Mouse (Mus musculus) layer of hippocampus, postnatal 10 days (tissue): ENCODE measurements around the gene Pitpnc1. TPM values are rescaled to one million over a fixed set of nuclear protein-coding genes. Genes with fewer than 3 reads are reported as not detected.

Source experiments
- DNase-seq, 2 experiments: peaks; one replicate each; pipeline ENCODE4 v3.0.0; 2021; ENCODE audit warnings: low spot score in 2 of 2
- total RNA-seq, 2 experiments: library from RNA; stranded (reverse); gene quantifications; 2 replicates each; pipeline ENCODE4 v1.2.3; 2021

Pitpnc1 gene
- total RNA-seq, 2 experiments from 2014 or later = 60.3 to 65.2 TPM

DNA sequence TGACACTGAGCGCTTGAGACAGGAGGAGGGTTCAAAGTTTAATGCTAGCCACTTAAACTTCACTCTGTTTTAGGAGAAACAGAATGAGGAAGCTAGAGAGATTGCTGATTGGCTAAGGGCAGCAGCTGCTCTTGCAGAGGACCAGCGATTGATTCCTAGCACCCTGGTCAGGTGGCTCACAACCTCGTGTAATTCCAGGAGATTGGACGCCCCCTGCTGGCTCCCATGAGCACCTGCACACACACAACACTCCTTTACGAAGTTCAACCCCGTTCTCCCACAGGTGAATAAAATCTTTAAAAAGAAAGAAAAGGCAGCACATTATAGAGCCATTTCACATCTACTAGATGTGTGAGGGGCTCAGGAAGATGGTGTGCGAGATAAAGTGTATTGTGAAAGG, 224.8 kb downstream of the Pitpnc1 start:
- DNase-seq = no peak

DNA sequence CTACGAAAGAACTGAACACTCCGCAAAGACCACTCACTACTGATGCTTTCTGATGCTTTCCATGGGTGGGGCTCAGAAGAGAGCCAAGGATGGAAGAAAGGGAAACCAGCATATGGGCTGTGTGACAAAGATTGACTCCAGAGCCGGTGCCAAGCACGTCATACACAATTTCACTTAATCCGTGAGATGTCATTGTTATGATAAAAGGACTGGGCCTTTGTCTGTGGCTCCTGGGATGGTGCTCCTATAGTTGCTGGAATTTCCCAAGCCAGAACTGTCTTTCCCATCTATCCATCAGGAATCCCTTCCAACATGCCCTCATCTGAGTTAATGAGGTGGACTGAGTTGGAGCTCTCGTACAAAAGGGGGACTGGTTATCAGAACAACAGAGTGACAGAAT, 227.4 kb downstream of the Pitpnc1 start:
- DNase-seq = no peak

DNA sequence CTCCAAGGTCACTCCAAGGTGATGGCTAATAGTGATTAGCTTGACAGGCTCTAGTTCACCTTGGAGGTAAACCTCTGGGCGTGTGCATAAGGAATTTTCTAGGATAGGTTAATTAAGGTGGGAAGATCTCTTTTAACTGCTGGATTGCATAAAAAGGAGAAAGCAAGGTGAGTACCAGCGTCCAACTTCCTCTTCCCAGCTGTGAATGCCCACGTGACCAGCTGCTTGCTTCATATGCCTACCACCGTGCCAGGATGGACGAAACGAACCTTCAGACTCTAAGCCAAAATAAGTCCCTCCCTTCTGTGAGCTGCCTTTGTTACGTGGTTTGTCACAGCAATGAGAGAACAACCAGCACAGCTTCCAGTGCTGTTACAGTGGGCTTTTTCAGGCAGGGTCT, 228.8 kb downstream of the Pitpnc1 start:
- no peak for DNase-seq

DNA sequence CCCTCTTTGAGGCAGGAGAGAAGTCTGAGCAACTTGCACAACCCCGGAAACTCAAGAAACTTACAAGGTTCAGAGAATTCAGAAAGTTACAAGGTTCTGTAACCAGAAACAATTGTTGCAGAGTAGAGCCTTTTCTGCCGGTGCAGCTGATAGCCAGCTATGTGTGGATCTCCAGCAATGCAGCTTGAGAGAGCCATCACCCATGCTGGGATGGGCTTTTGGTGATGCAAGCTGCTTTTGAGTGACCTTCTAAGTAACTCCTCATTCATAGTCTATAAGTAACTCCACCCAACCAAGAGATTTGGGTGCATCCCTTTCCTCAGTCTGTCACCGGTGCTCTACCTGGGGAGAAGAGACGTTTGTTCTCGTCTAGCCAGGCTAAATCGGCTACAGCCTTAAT, 232.0 kb downstream of the Pitpnc1 start:
- no peak for DNase-seq

DNA sequence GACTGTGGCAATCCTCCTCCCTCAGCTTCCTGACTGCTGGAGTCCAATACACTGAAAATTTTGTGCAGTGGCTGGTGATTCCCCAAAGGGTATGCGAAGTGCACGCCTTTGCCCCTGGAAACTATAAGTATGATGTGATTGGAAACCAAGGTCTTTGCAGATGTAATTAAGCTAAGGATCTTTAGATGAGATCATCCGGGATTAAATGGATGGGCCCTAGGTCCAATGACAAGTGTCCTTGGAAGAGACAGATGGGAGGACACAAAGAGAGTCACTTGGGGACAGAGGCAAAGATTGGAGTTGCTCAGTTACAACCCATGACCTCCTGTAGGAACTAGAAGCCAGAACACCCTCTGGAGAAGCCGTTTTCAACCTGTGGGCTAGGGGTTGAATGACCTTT, 233.0 kb downstream of the Pitpnc1 start:
- no peak for DNase-seq

DNA sequence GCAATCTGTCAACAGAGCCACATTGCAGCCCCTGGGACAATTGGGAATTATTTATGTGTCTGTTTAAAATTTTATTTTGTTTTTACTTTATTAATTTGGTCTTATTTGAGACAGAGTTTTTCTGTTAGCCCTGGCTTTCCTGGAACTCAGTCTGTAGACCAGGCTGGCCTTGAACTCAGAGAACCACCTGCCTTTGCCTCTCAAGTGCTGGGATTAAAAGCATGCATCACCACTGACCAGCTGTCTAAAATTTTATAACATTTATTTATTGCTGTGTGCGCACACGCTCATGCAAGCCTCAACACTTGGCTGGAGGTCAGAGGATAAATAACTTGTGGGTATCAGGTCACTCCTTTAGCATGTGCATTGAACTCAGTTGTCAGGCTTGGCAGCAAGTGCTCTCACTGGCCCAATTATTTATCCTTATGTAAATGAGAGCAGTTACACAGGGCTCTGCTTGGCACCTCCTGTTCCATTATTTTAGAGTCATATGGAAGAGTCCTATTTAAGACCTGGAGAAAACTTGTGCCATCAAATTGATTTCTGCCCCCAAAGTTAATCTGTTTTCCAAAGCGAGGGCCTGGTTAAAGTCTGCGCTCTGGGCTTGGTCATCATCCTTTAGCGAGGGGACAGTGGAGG, 237.1 kb downstream of the Pitpnc1 start:
- no peak for DNase-seq

DNA sequence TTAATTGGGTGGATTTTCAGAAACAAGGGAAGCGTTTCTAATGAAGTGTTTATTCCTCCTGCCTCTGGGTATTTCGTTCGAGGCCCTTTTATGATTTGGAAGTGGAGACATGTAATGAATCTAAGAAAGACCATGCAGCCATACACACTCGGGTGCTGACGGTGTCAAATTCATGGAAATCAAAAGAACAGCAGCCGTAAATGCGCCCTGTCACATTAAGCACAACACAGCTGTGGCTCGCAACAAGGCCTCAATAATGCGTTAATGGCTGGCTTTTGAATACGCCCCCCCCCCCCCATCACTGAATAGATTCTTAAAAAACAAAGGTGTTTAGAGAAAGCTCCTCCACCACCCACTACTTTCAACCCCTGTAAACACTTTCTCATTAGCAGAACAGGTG, 240.4 kb downstream of the Pitpnc1 start:
- no peak for DNase-seq

DNA sequence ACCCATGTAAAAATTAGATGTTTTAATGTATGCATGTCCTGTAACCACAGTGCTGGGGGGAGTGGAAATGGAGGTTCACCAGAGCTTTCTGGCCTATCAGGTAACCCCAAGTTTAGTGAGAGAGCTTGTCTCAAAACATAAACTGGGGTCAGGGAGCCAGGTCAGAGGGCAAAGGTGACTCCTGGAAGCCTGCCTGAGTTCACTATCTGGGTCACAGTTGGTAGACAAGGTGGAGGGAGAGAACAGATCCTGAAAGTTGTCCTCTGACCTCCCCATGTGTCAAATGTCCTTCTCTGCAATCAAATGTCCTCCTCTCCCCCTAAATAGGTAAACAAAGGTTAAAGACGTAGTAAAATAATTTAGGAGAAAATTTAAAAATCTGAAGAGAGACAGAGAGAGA, 244.1 kb downstream of the Pitpnc1 start:
- DNase-seq = no peak

DNA sequence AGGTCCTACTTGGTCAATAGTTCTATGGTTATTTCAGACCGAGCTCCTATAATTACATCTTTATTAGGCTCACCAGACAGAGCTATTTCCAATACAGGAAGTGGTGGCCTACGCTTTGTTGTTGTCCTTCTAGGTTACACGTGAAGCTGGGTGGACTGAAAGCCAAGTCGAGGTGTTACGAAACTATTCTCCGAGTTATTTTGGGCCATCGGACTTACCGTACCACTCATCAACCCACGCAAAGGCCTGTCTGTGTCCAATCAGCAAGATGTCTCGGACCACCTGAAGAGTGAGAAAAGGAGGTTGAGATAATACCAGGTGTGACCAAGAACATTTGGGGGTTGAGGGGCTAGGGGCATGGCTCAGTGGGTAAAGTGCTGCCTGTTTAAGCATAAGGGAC, 244.5 kb downstream of the Pitpnc1 start:
- DNase-seq = no peak

DNA sequence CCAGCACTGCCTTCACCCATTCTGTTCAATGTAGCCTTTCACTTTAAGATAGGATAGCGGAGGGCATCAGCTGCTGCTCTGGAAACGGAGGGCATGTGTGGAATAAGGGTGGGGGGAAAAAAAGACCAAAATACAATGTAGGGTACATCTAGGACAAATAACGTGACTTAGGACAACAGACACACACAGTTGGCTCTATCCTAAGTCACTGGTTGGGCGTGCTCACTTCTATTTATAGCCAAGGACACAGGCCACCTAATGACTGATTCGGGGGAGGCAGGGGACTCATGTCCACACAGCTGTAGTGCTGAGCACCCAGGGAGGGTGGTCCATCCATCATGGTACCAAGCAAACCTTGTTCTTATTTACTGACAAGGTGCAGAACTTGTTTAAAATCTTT, 245.2 kb downstream of the Pitpnc1 start:
- DNase-seq = no peak

DNA sequence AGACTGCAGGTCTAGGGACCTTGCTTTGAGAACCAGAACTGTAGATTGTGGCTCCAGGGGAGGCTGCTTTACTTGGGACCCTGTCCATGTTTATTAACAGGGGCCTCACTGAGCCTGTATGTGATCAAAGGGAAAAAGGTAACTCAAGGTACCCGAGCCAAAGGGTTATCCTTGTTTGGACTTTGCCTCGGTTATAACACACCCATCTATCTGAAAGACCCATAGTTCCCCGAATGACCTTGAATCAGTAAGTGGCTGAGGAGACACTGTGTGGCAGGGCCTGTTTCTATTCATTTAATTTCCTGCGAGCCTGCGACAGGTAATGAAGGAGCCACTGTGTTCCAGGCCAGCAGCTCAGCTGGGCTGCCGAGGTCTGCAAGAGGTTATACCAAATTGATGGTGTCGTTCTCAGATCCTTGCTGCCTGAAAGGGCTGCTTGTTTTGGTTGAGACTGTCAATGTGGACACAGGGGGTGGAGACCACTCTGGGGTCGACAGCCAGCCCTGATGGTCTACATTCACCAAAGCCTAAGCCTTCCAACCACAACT, 246.8 kb downstream of the Pitpnc1 start:
- DNase-seq = no peak

DNA sequence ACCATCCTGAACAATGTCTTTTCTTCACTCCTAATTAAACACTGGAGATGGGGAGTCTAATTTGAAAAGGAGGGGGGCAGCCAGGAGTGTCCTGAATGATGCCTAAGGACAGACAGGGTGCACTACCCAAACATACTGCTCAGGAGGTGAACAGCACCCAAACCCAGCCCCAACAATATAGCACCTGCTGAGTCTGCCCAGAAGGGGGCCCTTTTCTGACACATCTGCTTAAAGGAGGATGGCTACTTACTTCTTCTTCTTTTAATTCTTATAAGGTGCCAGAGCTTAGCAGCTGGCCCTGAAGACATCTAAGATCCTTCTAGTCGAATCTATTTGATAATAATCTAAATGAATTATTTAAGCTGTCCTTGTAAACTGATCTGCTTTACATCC, 247.3 kb downstream of the Pitpnc1 start:
- DNase-seq = no peak

DNA sequence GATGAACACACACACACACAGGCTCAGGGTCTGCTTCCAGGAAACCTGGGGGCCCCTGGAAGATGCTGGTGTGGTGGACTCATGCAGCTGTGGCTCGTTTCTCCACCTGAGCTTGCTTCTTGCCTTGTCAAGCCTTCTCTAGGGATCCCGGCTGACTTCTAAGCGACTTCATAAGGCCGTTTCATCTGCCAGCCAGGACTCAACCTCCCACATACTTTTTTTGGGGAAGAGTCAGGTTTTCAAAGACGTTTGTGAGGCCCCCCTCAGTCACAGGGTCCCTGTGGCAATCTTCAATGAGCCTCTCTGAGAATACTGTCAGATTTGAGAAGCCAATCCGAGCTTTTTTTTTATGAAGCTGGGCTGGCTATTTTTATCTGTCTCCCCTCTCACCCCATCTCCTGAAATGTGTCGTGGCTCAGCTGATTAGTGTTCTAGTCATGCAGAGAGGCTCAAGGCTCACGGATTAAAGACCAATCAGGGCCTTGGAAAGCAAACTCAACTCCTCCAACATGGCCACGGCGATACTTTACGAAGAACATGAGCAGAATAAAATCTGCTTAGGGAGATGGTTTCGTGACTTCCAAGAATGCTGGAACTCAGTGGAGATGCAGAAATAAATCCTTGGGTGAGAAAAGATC, 247.8 kb downstream of the Pitpnc1 start:
- no peak for DNase-seq

DNA sequence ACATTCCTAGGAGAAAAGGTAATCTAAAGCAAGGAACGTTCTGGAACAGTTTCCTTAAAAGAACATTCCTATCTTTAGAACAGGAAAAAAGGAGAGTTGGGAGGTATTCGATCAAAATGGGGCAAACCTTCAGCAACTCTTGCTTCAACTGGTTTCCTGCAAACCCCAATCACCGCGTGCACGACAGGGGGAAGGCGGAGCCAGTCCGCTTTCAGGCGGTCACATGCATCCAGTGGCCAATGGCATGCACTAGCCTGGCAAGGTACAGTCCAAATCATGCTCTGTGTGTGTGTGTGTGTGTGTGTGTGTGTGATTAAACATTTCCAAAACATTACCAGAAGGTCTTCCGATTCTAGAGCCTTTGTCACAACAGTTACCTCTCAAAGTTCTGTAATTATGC, 255.4 kb downstream of the Pitpnc1 start:
- no peak for DNase-seq

DNA sequence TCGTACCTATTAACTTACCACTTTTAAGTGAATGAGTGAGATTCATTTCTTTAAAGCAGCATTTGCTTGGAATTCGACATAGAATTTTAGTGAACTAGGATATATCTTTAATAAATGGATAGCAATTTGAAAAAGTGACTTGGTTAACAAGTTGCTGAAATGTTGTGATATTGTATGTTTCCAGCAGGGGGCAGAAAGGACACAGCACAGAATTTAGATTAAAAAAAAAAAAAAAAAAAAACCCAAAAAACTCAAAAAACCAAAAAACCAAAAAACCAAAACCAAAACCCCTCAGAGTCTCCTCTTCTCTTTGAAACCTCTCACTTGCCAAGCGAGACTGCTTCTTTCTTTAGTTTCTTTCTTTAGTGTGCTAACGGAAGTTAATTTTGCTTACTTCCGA, 256.8 kb downstream of the Pitpnc1 start:
- DNase-seq = no peak

DNA sequence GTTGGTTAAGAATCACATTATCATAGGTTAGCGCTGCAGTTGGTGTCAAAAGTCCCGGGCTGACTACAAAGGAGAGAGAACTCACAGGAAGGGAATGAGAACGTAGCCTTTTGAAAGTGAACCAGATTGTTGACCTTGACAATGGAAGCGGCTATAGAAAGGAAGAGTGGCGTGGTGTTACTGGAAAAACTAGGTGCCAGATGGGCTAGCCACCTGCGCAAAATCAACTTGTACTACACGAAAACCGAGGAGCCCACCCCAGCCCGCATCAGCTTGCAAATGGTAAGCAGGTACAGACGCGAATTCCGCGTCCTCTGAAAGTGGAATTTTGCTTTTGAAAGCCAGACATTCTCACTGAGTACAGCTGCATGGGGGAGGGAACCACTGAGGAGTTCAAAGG, 260.7 kb downstream of the Pitpnc1 start:
- no peak for DNase-seq

DNA sequence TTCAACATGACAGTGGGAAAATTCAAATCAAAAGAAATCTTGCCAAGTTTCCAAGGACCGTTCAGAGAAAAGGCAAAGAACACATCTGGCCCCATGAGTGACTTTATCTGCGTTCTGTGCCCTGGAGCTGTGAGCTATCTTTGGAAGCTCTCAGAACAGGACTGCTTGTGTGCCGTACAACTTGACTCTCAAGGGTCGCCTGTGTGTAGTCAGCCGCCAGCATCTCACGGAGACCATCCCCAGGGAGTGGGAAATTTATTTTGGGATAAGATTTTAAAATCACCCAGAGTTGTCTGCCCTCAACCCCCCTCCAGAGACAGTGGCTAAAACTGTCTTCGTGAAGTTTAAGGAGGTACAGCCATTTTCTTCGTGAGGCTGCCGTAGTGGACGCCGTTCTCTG, 268.7 kb downstream of the Pitpnc1 start:
- DNase-seq = no peak

DNA sequence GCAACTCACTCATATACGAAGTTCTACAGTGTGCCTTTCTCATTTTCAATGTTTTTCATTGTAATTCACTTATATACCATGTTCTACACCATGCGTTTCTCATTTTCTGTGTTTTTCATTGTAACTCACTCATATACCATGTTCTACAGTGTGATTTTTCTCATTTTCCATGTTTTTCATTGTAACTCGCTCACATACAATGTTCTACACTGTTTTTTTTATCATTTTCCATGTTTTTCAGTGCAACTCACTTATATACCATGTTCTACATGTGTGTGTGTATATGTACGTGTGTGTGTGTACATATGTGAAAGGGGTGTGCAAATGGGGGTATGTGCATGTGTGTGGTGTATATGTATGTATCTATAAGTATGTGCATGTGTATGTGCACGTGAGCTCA, 271.2 kb downstream of the Pitpnc1 start:
- no peak for DNase-seq

DNA sequence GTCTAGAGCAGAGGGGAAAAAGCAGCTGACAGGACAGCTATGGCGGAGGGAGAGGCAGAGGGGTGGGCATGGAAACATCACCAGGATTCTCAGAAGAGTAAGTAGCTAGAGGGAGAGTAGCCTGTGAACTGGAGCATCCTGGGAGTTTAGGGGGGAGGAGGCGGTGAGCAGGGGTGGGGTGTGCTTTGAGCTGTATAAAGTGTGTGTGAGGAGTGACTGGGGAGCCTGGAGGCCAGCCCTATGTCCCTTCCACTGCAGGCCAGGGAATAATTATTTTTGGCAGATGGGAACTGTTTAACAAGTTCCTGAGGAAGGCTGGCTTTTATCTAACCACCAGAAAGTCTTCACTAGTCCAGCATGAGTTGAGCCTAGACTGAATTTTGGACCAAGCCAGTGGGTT, 275.2 kb downstream of the Pitpnc1 start:
- no peak for DNase-seq

DNA sequence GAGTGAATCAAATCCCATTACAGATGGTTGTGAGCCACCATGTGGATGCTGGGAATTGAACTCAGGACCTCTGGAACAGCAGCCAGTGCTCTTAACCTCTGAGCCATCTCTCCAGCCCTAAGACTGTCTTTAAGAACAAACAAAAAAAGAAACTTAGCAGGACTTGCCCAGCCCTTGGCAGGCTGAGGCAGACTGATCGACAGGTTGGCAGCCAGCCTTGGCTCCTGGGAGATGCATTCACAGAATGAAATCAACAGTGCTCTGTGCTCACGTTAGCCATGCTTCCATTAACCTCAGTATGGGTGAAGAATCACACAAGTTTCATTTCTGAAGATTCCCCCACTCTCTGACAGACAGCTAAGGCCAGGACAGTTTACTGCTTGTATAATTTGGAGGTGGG, 280.1 kb downstream of the Pitpnc1 start:
- peak in 1 of 2 experiments; percentile 20 for DNase-seq

DNA sequence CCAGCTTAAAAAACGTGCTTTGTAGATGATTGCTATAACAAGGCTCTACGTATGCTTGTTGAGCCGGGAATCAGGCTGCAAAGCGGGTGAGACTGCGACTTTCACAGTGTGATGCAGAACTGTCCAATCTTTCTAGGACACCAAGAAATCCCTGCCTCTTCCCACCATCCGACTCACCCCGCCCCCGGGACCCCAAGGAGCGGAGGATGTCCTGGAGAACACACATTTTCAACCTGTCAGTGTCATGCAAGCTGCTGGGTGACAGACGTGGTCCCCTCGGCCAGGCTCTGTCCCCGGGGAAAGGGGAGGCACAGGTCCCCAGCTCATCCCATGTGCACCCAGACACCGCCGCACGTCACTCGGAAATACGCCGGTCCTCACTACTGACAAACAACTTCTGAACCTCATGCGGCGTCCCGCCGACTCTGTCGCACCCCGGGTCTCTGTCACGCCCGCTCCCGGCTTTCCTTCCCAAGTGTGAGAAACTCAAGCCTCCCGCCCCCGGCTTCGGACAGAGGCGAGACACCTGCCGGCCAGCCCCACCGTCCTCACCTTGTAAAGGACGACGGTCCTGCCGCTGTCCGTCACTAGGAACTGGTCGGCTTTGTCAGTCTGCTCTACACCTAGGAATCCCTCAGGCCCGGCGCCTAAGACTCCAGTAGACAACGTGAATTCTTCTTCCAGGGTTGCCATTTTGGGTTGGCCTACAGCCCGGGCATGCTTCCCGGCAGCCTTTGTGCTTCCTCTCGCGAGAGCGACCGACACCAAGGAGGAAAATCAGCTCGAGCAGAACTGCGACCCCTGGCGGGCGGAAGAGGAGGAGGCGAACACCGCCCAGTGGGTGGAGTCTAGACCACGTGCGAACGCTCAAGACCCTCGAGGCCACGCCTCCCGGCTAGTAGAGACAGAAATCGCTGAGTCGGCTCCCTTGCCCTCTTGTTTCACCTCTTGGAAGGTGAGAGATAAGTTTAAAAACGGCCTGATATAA, 281.6 kb downstream of the Pitpnc1 start, which contains the start of gene Nol11:
Gene Nol11 (minus strand): TSS at position 817 of the 988 bp plus-strand sequence.
- DNase-seq = peak; percentile 100

DNA sequence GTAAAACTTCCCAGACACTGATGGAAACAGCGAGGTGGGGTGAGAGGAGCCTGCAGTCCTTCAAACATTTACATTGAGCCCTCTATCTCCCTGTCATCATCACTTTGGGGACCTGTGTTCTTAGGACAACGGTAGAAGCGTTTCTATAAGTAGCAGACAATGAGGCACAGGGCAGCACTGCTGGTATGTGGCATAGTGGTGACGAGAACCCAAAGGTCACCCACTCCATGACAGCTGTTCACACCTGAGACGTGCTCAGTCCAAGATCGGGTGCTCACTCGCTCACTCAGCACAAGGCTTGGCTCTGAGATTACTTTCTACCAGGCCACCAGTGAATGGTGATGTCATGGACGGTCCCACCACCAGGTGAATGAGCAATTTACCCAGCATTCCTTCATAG, 286.7 kb downstream of the Pitpnc1 start:
- DNase-seq = no peak
